Mouse (Mus musculus) testis, adult 2 months (tissue): ENCODE results near the gene Bcl2l14.

ENCODE experiments used
- CTCF ChIP-seq: fragments of 200-500 bp; IDR thresholded peaks from 2 replicates; pipeline ENCODE4 v1.5.1; 2012; ENCODE audit warnings: low read depth, mild to moderate bottlenecking, inconsistent platforms, low read length, moderate library complexity; ENCODE audit not compliant: control insufficient read depth, insufficient read depth, insufficient replicate concordance
- POLR2A ChIP-seq: fragments of 200-500 bp; IDR thresholded peaks from 2 replicates; pipeline ENCODE4 v1.6.1; 2012; ENCODE audit warnings: low read depth, mild to moderate bottlenecking, inconsistent platforms, low read length, moderate library complexity; ENCODE audit not compliant: control insufficient read depth

DNA sequence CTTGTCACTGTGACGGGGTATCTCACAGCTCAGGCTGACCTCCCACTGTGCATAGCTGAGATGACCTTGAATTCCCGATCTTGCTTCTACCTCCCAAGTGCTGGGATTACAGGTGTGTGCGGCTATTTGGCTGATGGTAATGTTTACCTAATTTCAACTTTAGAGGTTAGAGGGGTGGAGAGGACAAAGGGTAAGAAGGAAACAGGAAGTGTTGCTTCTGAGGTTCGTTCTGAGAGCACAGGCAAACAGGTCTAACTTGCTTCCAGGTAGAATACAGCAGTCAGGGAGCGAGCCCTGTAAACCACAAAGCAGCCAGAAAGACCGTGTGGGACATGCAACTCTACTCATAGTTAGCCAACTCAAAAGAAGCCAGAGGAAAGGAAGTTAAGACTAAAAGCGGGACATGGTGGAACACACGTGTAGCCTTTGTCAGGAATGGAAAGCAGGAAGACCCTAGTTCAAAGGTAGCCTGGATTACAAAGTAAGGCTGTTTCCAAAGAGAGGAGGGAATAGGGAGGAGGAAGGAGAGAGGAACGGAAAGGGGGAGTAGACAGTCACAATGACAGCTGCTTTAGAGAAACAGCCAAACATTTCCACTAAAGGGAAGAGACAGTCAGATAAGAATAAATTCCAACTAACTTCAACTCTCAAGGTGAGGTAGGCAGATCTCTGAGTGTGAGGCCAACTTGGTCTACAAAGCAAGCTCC, 47.2 kb downstream of the Bcl2l14 start:
- no peak for TF ChIP-seq POLR2A
- TF ChIP-seq CTCF = no peak
